Mouse (Mus musculus) olfactory bulb, adult 2 months (tissue): ENCODE results near the gene G6pc.
"Not testable (repeated sequence)": the region's sequence is repeated elsewhere in the genome, so short reads cannot be mapped to it uniquely, and the experiment has no call there.

Experiments used
- CTCF ChIP-seq: fragments of 200-500 bp; IDR thresholded peaks from 2 replicates; pipeline ENCODE4 v1.5.1; 2012; ENCODE audit warnings: low read depth, mild to moderate bottlenecking, low read length, moderate library complexity; ENCODE audit not compliant: insufficient read depth
- POLR2A ChIP-seq: fragments of 200-500 bp; IDR thresholded peaks from 2 replicates; pipeline ENCODE4 v1.6.1; 2012; ENCODE audit warnings: mild to moderate bottlenecking, low read depth, low read length, moderate library complexity; ENCODE audit not compliant: insufficient read depth

DNA sequence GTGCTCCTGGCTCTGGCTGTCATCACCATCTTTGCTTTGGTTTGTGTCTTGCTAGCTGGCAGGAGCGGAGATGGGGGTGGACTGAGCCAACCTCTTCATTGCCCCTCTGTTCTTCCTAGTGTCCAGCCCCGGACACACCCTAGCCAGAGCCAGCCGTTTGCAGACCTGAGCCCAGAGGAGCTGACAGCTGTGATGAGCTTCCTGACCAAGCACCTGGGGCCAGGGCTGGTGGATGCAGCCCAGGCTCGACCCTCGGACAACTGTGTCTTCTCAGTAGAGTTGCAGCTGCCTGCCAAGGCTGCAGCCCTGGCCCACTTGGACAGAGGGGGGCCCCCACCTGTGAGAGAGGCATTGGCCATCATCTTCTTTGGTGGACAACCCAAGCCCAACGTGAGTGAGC, 36.4 kb upstream of the G6pc start:
- TF ChIP-seq CTCF, POLR2A: not testable (repeated sequence)
